Mouse (Mus musculus): ENCODE results near the gene Ubqln2.

Gene Ubqln2

GRCm38 (mm10) chrX:153497688-153498516 is at the start of gene Ubqln2:
Gene Ubqln2 (plus strand): TSS chrX:153498227.
- no peak for DNase-seq (ENCODE audit: extremely low read depth, low read depth, low spot score)

- no peak for DNase-seq (ENCODE audit: extremely low read depth, low read depth, low spot score)
Observed at GRCm38 (mm10) chrX:153451946-153452345, 46.1 kb upstream of the Ubqln2 start.

GRCm38 (mm10) chrX:153476760-153477248 is 21.2 kb upstream of the Ubqln2 start:
- DNase-seq (ENCODE audit: extremely low read depth, low read depth, low spot score) = no peak

- DNase-seq (ENCODE audit: extremely low read depth, low read depth, low spot score) = peak; percentile 40
Observed at GRCm38 (mm10) chrX:153492326-153492725, 5.7 kb upstream of the Ubqln2 start.

GRCm38 (mm10) chrX:153498665-153499293 is 752 bp downstream of the Ubqln2 start:
- DNase-seq (ENCODE audit: extremely low read depth, low read depth, low spot score) = no peak

GRCm38 (mm10) chrX:153499294-153500046 is 1.4 kb downstream of the Ubqln2 start:
- DNase-seq (ENCODE audit: extremely low read depth, low read depth, low spot score) = no peak

GRCm38 (mm10) chrX:153500047-153500345 is 2.0 kb downstream of the Ubqln2 start:
- no peak for DNase-seq (ENCODE audit: extremely low read depth, low read depth, low spot score)

- DNase-seq (ENCODE audit: extremely low read depth, low read depth, low spot score) = no peak
Observed at GRCm38 (mm10) chrX:153505954-153506353, 7.9 kb downstream of the Ubqln2 start.

- no peak for DNase-seq (ENCODE audit: extremely low read depth, low read depth, low spot score)
Observed at GRCm38 (mm10) chrX:153515491-153515890, 17.5 kb downstream of the Ubqln2 start.

- DNase-seq (ENCODE audit: extremely low read depth, low read depth, low spot score) = no peak
Observed at GRCm38 (mm10) chrX:153528399-153528798, 30.4 kb downstream of the Ubqln2 start.
